Mouse (Mus musculus) liver, embryonic 11.5 days (tissue): ENCODE data around the gene Immt. TPM values are rescaled to one million over a fixed set of nuclear protein-coding genes. Genes with fewer than 3 reads are reported as not detected.

Experiments used
- ATAC-seq: fragments of 200-750 bp; cut with Nextera tagmentation; replicated peaks from 2 replicates; pipeline ENCODE4 v1.8.0; 2017; ENCODE audit warnings: moderate number of reproducible peaks, mild to moderate bottlenecking, moderate TSS enrichment, moderate library complexity; ENCODE audit not compliant: low FRiP score
- DNase-seq: peaks from one replicate; pipeline ENCODE4 v3.0.0-alpha.2; 2017; ENCODE audit warnings: low spot score
- H3K27ac ChIP-seq: fragments of 300-500 bp; sonication (generic); 2 replicates; pipeline ENCODE4 v1.5.1; 2014; ENCODE audit warnings: mild to moderate bottlenecking, low read depth, low read length, control low read depth
- H3K27me3 ChIP-seq: fragments of 300-500 bp; sonication (generic); replicated peaks from 2 replicates; pipeline ENCODE4 v1.6.1; 2014; ENCODE audit warnings: low read length, mixed read lengths; ENCODE audit not compliant: control insufficient read depth, insufficient read depth
- H3K36me3 ChIP-seq: fragments of 300-500 bp; sonication (generic); 2 replicates; pipeline ENCODE4 v1.6.1; 2014; ENCODE audit warnings: mild to moderate bottlenecking, low read length, moderate library complexity, mixed read lengths; ENCODE audit not compliant: control insufficient read depth, insufficient read depth
- H3K4me1 ChIP-seq: fragments of 300-500 bp; sonication (generic); replicated peaks from 2 replicates; pipeline ENCODE4 v1.6.1; 2014; ENCODE audit warnings: low read length, mixed read lengths; ENCODE audit not compliant: control insufficient read depth, insufficient read depth
- H3K4me2 ChIP-seq: fragments of 300-500 bp; sonication (generic); 2 replicates; pipeline ENCODE4 v1.6.1; 2014; ENCODE audit warnings: mild to moderate bottlenecking, control low read depth, moderate library complexity
- H3K4me3 ChIP-seq: fragments of 300-500 bp; sonication (generic); 2 replicates; pipeline ENCODE4 v1.5.1; 2014; ENCODE audit warnings: low read depth, low read length, control low read depth
- H3K9ac ChIP-seq: fragments of 300-500 bp; sonication (generic); 2 replicates; pipeline ENCODE4 v1.6.1; 2014; ENCODE audit warnings: low read depth, low read length, control low read depth
- H3K9me3 ChIP-seq: fragments of 300-500 bp; sonication (generic); 2 replicates; pipeline ENCODE4 v1.6.1; 2016; ENCODE audit warnings: low read length, inconsistent platforms, mixed read lengths; ENCODE audit not compliant: control insufficient read depth
- WGBS: fragments of 180-500 bp; shearing (Covaris S2); extraction: QIAGEN DNeasy Blood & Tissue Kit; methylation state at CpG from one replicate; pipeline ENCODE4 v1.1.7; 2014; 5-methylcytosine and 5-hydroxymethylcytosine counted together
- polyA plus RNA-seq: library from polyadenylated mRNA; unstranded; fragments of >200 nt; fragmentation: Nextera tagmentation; extraction: Ambion mirVana; gene quantifications from 2 replicates; pipeline ENCODE4 v1.2.1, GENCODE M21; 2014

The Immt gene
- polyA plus RNA-seq, 1 experiment from 2014 or later, result 222 TPM

DNA sequence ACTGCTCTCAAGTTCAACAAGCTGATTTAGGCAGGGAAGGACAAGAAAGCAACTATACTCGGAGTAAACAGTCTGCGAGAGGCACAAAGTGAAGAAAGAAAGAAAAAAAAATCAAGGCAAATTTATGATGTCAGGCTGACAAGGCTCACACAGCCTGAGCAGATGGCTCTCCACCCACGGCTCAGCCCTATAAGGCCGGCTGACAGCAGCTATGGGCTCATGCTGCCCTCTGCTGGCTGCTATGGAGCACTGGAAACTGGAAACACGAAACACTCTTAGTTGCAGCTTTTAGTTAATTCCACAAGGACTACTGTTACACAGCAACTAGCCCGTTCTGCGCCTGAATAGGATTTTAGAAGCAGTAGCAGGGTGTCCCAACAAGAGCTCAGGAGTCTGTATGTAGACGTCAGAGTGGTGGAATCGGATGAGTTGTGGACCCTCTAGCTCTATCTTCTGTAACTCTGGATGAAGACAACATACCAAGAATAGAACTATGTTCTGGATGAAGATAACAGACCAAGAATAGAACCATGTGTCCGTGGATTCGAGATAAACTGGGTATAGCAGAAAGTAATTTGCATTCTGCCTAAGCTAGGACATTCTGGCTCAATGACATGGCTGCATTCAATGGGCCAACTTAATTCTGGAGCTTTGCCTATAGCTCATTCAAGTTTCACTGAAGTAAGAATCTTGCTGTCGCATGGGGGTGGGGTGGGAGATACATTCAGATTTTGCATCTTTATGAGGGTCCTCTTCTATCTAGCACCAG, 26.9 kb upstream of the Immt start:
- ATAC-seq (peak; percentile 70), DNase-seq (peak; percentile 42)
- 0 out of 2 replicates have a peak overlapping the region, but pooled peaks have one; percentile 25 for H3K4me2 ChIP-seq
- WGBS, result 20% methylated on average over 12 of the region's 12 CpGs
- no peak overlapping the region for H3K4me3 ChIP-seq
- H3K36me3 ChIP-seq, result no peaks in the 10 kb centered on the region
- no peaks in the 10 kb centered on the region for H3K27me3 ChIP-seq
- H3K4me1 ChIP-seq, result peaks cover 16% of the 10 kb centered on the region
- H3K27ac ChIP-seq, result no peak overlapping the region
- no peak overlapping the region for H3K9ac ChIP-seq
- H3K9me3 ChIP-seq, result no peaks in the 10 kb centered on the region

- no peak overlapping the region for H3K4me3 ChIP-seq
- peaks cover 6% of the 10 kb centered on the region; the same call in 1 of the 2 replicates for H3K36me3 ChIP-seq
- H3K9me3 ChIP-seq, result no peaks in the 10 kb centered on the region
- WGBS, result 54% methylated on average over 1 of the region's 1 CpGs
- H3K27ac ChIP-seq, result no peak overlapping the region
- H3K4me2 ChIP-seq, result no peak overlapping the region
- no peaks in the 10 kb centered on the region for H3K27me3 ChIP-seq
- no peak overlapping the region for H3K9ac ChIP-seq
- ATAC-seq, result no peak
- peaks cover 7% of the 10 kb centered on the region for H3K4me1 ChIP-seq
- DNase-seq, result no peak
Measured at GRCm38 (mm10) chr6:71806713-71807112, 24.4 kb upstream of the Immt start.

- no peak overlapping the region for H3K4me3 ChIP-seq
- no peak overlapping the region for H3K4me2 ChIP-seq
- WGBS, result 94% methylated on average over 9 of the region's 9 CpGs
- no peak overlapping the region for H3K9ac ChIP-seq
- peaks cover 13% of the 10 kb centered on the region for H3K36me3 ChIP-seq
- DNase-seq (no peak), ATAC-seq (no peak)
- no peaks in the 10 kb centered on the region for H3K4me1 ChIP-seq
- no peaks in the 10 kb centered on the region for H3K27me3 ChIP-seq
- no peak overlapping the region for H3K27ac ChIP-seq
- H3K9me3 ChIP-seq, result no peaks in the 10 kb centered on the region
Measured at GRCm38 (mm10) chr6:71809890-71810289, 21.2 kb upstream of the Immt start.

DNA sequence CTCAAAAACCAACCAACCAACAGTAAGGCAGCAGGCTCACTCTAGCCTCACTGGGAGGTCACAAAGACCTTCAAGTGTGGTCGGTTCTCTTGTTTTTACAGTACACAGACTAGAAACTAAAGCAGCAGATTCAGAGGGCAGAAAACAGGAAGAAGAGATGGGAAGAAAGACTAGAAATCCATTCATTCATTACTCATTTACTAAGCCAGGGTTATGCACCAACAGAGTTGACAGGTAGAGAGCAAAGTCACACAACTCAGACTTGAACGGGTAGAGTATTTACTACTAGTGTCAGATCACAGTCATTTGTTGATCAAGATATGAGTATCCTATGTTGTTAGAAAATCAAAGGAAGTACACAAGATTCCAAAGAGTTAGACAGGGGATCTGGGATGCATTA, 18.3 kb upstream of the Immt start:
- H3K4me1 ChIP-seq, result peaks cover 7% of the 10 kb centered on the region
- peak overlapping the region; percentile 49; the same call in 1 of the 2 replicates for H3K27ac ChIP-seq
- H3K27me3 ChIP-seq, result no peaks in the 10 kb centered on the region
- H3K9ac ChIP-seq, result no peak overlapping the region
- H3K36me3 ChIP-seq, result peaks cover 35% of the 10 kb centered on the region
- DNase-seq (no peak), ATAC-seq (no peak; the same call in 1 of the 2 replicates)
- H3K4me3 ChIP-seq, result no peak overlapping the region
- no peak overlapping the region for H3K4me2 ChIP-seq
- 79% methylated on average over 2 of the region's 2 CpGs for whole genome bisulfite sequencing
- H3K9me3 ChIP-seq, result no peaks in the 10 kb centered on the region

DNA sequence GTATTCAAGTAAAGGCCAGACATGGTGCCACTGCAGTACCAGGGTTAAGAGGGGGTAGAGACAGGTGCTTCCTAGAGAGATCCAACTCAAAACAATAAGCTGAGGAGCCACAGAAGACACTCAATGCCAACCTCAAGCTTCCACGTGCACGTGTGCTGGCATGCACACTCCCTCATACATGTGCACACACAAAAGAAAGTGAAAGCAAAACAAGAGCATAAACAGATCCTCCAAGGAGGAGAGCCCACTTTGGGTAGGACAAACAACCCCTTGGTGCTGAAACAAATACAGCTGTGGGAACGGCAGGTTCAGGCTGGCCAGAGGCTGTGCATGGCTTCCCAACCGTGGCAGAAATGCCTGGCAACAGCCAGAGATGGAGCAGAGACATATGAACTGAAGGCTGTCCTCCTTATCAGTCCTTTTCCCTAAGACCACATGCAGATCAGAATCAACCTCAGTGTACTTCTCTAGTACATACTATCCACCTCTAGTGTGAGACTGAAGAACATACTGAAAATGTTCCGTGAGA, 11.3 kb upstream of the Immt start:
- no peak for DNase-seq
- Histone ChIP-seq H3K9me3 (no peaks in the 10 kb centered on the region), H3K9ac (no peak overlapping the region), H3K36me3 (peaks cover 24% of the 10 kb centered on the region), H3K4me1 (peaks cover 28% of the 10 kb centered on the region), H3K4me2 (no peak overlapping the region), H3K27ac (no peak overlapping the region), H3K4me3 (no peak overlapping the region), H3K27me3 (no peaks in the 10 kb centered on the region)
- WGBS, result 79% methylated on average over 5 of the region's 5 CpGs
- no peak for ATAC-seq

DNA sequence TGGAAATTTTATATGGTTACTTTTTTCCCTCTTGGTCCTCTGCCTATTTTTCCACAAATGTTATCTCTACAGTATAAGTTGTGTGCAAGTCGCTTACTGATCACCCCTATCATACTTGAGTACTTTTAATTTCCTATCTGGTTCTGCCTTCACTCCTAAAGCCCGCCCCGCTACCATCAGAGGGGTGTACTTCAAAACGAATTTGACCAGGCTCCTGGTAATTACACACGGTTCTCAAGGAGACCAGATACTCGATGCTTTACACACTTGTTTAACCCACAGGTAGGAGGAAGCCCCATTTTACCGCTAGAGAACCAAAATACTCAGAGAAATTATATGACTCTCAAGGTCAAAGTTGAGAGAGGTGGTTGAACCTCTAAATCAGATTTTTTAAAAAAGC, 8.0 kb upstream of the Immt start:
- DNase-seq, result no peak
- H3K9me3 ChIP-seq, result no peaks in the 10 kb centered on the region
- under 1% methylated on average over 7 of the region's 7 CpGs for WGBS
- no peaks in the 10 kb centered on the region for H3K36me3 ChIP-seq
- peak; percentile 64 for ATAC-seq
- peak overlapping the region; percentile 70 for H3K27ac ChIP-seq
- H3K4me1 ChIP-seq, result peaks cover 21% of the 10 kb centered on the region
- H3K4me2 ChIP-seq, result peak overlapping the region; percentile 75
- H3K27me3 ChIP-seq, result no peaks in the 10 kb centered on the region
- peak overlapping the region; percentile 71 for H3K9ac ChIP-seq
- H3K4me3 ChIP-seq, result peak overlapping the region; percentile 73

- peak; percentile 84 for ATAC-seq
- DNase-seq, result peak; percentile 80
- WGBS, result 0% methylated on average over 19 of the region's 19 CpGs
Measured at GRCm38 (mm10) chr6:71823488-71823887, 7.6 kb upstream of the Immt start.

GRCm38 (mm10) chr6:71823961-71824360, 7.2 kb upstream of the Immt start:
- Histone ChIP-seq H3K27ac (no peak overlapping the region), H3K4me1 (peaks cover 21% of the 10 kb centered on the region), H3K9ac (peak overlapping the region; percentile 43), H3K9me3 (no peaks in the 10 kb centered on the region), H3K36me3 (no peaks in the 10 kb centered on the region), H3K27me3 (no peaks in the 10 kb centered on the region), H3K4me2 (peak overlapping the region; percentile 62), H3K4me3 (peak overlapping the region; percentile 73)
- ATAC-seq (0 out of 2 replicates have a peak, but pooled peaks have one; percentile 16), DNase-seq (no peak)
- 19% methylated on average over 3 of the region's 3 CpGs for WGBS

More at GRCm38 (mm10) chr6:71823488-71823887, 7.6 kb upstream of the Immt start:
- Histone ChIP-seq H3K9me3 (no peaks in the 10 kb centered on the region), H3K9ac (peak overlapping the region; percentile 71), H3K4me3 (peak overlapping the region; percentile 73), H3K4me2 (peak overlapping the region; percentile 75), H3K4me1 (peaks cover 21% of the 10 kb centered on the region), H3K27ac (peak overlapping the region; percentile 70), H3K36me3 (no peaks in the 10 kb centered on the region), H3K27me3 (no peaks in the 10 kb centered on the region)

GRCm38 (mm10) chr6:71826869-71827268, 4.3 kb upstream of the Immt start, which contains the start of gene Mrpl35:
Mrpl35 (minus strand) TSS chr6:71826969.
- ATAC-seq, result no peak
- Histone ChIP-seq H3K9me3 (no peaks in the 10 kb centered on the region), H3K4me1 (peaks cover 10% of the 10 kb centered on the region), H3K36me3 (no peaks in the 10 kb centered on the region), H3K27ac (no peak within 1 kb of the TSS), H3K4me3 (no peak within 1 kb of the TSS), H3K9ac (no peak within 1 kb of the TSS), H3K4me2 (no peak within 1 kb of the TSS), H3K27me3 (no peaks in the 10 kb centered on the region)
- 38% methylated on average over 1 of the region's 1 CpGs for WGBS
- no peak for DNase-seq
